Mouse (Mus musculus) heart, postnatal 0 days (tissue): ENCODE results near the gene Pde4c. TPM values are rescaled to one million over a fixed set of nuclear protein-coding genes. Genes with fewer than 3 reads are reported as not detected.
A peak's percentile ranks its signal among the peaks of the same experiment; 100 is the strongest.

Experiments
- ATAC-seq: fragments of 200-750 bp; cut with Nextera tagmentation; 2 replicates; pipeline ENCODE4 v1.8.0; 2017; ENCODE audit warnings: low read depth, moderate number of reproducible peaks, moderate library complexity; ENCODE audit not compliant: insufficient read depth
- DNase-seq: peaks from one replicate; pipeline ENCODE4 v3.0.0-alpha.2; 2016; ENCODE audit warnings: low spot score
- H3K27ac ChIP-seq: fragments of 300-500 bp; sonication (generic); 2 replicates; pipeline ENCODE4 v1.5.1; 2014; ENCODE audit warnings: low read depth, mild to moderate bottlenecking
- H3K27me3 ChIP-seq: fragments of 300-500 bp; sonication (generic); 2 replicates; pipeline ENCODE4 v1.6.1; 2014; ENCODE audit warnings: low read length, mixed read lengths; ENCODE audit not compliant: control insufficient read depth, insufficient read depth
- H3K36me3 ChIP-seq: fragments of 300-500 bp; sonication (generic); replicated peaks from 2 replicates; pipeline ENCODE4 v1.6.1; 2014; ENCODE audit warnings: low read length, mixed read lengths; ENCODE audit not compliant: control insufficient read depth, insufficient read depth
- H3K4me1 ChIP-seq: fragments of 300-500 bp; sonication (generic); 2 replicates; pipeline ENCODE4 v1.6.1; 2014; ENCODE audit warnings: antibody characterized with exemption; ENCODE audit not compliant: control insufficient read depth, insufficient read depth
- H3K4me2 ChIP-seq: fragments of 300-500 bp; sonication (generic); 2 replicates; pipeline ENCODE4 v1.6.1; 2014; ENCODE audit warnings: low read depth, mild to moderate bottlenecking, low read length, moderate library complexity
- H3K4me3 ChIP-seq: fragments of 300-500 bp; sonication (generic); 2 replicates; pipeline ENCODE4 v1.5.1; 2014; ENCODE audit warnings: low read depth, low read length
- H3K9ac ChIP-seq: fragments of 300-500 bp; sonication (generic); replicated peaks from 2 replicates; pipeline ENCODE4 v1.6.1; 2014; ENCODE audit warnings: low read depth, low read length, mixed read lengths
- H3K9me3 ChIP-seq: fragments of 300-500 bp; sonication (generic); replicated peaks from 2 replicates; pipeline ENCODE4 v1.6.1; 2016; ENCODE audit warnings: low read length; ENCODE audit not compliant: control insufficient read depth
- CTCF ChIP-seq: IDR thresholded peaks from 2 replicates; pipeline ENCODE4 v1.5.1; 2016; ENCODE audit warnings: antibody characterized with exemption, control low read depth, low read depth
- EP300 ChIP-seq: IDR thresholded peaks from 2 replicates; pipeline ENCODE4 v1.6.1; 2016; ENCODE audit warnings: antibody characterized with exemption, low read depth
- WGBS: fragments of 180-500 bp; shearing (Covaris S2); extraction: QIAGEN DNeasy Blood & Tissue Kit; methylation state at CpG from one replicate; pipeline ENCODE4 v1.1.7; 2014; 5-methylcytosine and 5-hydroxymethylcytosine counted together
- polyA plus RNA-seq: library from polyadenylated mRNA; unstranded; fragments of >200 nt; fragmentation: Nextera tagmentation; extraction: Ambion mirVana; gene quantifications from 2 replicates; pipeline ENCODE4 v1.2.1, GENCODE M21; 2015
- total RNA-seq: library from RNA; depleted of rRNA; stranded (reverse); fragments of >200 nt; gene quantifications from 2 replicates; pipeline ENCODE4 v1.2.3, GENCODE M21; 2014; ENCODE audit warnings: low replicate concordance

Pde4c gene
- total and polyA plus RNA-seq, 2 experiments from 2014 or later: 0.42 to 0.56 TPM

DNA sequence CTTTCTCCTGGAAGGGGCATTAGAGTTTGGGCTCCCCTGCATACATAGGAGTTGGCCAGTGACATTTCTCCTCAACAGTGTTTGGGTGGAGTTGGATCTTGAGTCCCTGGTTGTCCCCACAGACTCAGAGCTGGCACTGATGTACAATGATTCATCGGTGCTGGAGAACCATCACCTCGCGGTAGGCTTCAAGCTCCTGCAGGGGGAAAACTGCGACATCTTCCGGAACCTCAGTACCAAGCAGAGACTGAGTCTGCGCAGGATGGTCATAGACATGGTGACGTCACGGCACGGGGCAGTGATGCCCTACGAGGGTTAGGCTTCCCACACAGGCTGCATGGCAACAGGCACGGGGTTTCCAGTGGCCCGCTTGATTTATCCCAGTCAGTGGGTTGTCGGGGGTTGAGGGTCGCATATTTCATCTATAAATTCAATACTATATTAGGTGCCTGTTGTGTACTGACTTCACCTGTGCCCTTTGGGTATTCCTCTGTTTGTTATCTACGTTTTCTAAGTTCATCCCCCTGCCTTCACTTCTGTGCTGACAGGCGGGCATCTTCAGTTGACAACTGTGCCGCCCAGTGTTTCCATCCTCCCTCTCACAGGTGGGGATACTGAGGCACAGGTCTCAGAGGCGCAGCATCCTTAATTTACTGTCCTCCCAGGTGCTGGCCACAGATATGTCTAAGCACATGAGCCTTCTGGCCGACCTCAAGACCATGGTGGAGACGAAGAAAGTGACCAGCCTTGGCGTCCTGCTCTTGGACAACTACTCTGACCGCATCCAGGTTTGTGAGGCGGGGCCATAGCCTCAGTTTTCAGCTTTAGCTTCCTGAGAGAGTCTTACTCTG lies 25.0 kb downstream of the Pde4c start:
- no peak for DNase-seq
- H3K36me3 ChIP-seq: no peaks in the 10 kb centered on the region
- no peak overlapping the region for H3K9ac ChIP-seq
- H3K27ac ChIP-seq: no peak overlapping the region
- peaks cover 11% of the 10 kb centered on the region for H3K4me1 ChIP-seq
- 80% methylated on average over 23 of the region's 23 CpGs for WGBS
- H3K4me3 ChIP-seq: no peak overlapping the region
- no peaks in the 10 kb centered on the region for H3K9me3 ChIP-seq
- ATAC-seq: no peak
- TF ChIP-seq CTCF: no peak
- no peak for TF ChIP-seq EP300
- H3K4me2 ChIP-seq: no peak overlapping the region
- H3K27me3 ChIP-seq: peaks cover 62% of the 10 kb centered on the region

DNA sequence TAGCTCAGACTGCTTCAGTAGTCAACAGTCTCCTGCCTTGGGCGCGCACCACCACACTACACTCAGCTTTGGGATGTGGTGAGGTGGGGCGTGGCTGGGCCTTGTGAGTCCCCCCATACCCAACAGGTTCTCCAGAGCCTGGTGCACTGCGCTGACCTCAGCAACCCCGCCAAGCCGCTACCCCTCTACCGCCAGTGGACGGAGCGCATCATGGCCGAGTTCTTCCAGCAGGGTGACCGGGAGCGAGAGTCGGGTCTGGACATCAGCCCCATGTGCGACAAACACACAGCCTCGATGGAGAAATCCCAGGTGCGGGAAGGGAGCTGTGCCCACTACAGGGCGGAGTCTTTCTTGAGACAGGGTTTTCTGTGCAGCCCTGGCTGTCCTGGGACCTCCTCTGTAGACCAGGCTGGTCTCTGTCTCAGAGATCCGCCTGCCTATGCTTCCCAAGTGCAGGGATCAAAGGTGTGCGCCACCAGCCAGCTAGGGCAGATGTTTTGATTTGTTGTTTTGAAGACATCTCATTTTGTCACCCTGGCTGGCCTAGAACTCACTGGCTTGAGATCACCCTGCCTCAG lies 25.7 kb downstream of the Pde4c start:
- Histone ChIP-seq H3K27me3 (peaks cover 55% of the 10 kb centered on the region), H3K9ac (no peak overlapping the region), H3K27ac (no peak overlapping the region), H3K9me3 (no peaks in the 10 kb centered on the region), H3K36me3 (no peaks in the 10 kb centered on the region), H3K4me2 (no peak overlapping the region), H3K4me1 (peaks cover 11% of the 10 kb centered on the region), H3K4me3 (no peak overlapping the region)
- ATAC-seq (no peak), DNase-seq (no peak)
- 75% methylated on average over 19 of the region's 19 CpGs for WGBS
- no peak for TF ChIP-seq CTCF
- TF ChIP-seq EP300: no peak

DNA sequence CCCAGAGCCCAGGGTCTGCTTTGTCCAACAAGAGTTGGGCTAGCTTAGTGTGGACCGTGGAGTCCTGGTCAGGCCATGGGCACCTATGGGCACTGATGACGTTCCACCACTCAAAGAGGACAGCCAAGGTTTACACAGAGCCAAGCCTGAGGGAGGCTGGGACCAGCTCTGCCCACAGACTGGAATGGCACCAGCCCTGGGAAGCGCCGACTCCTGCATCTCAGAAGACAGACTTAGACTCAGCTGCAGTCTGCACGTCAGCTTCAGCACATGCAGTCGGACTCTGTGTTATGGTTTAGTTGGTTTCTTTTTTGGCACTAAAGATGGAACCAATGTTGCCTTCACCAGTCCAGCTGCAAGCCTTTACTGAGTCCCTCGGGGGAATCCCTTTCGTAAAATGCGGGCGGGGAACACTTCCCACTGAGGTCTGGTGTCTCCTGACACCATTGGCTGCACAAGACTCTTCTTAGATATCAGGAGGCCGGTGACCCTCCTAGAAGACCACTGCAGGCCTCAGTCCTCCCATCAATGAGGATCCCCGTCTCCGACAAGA lies 26.7 kb downstream of the Pde4c start:
- peaks cover 12% of the 10 kb centered on the region for H3K4me1 ChIP-seq
- no peaks in the 10 kb centered on the region for H3K9me3 ChIP-seq
- no peak for ATAC-seq
- no peak overlapping the region for H3K27ac ChIP-seq
- no peaks in the 10 kb centered on the region for H3K36me3 ChIP-seq
- no peak overlapping the region for H3K4me2 ChIP-seq
- no peak overlapping the region for H3K4me3 ChIP-seq
- H3K27me3 ChIP-seq: peaks cover 45% of the 10 kb centered on the region
- WGBS: 74% methylated on average over 13 of the region's 13 CpGs
- H3K9ac ChIP-seq: no peak overlapping the region
- TF ChIP-seq EP300 (no peak), CTCF (no peak)
- DNase-seq: no peak

DNA sequence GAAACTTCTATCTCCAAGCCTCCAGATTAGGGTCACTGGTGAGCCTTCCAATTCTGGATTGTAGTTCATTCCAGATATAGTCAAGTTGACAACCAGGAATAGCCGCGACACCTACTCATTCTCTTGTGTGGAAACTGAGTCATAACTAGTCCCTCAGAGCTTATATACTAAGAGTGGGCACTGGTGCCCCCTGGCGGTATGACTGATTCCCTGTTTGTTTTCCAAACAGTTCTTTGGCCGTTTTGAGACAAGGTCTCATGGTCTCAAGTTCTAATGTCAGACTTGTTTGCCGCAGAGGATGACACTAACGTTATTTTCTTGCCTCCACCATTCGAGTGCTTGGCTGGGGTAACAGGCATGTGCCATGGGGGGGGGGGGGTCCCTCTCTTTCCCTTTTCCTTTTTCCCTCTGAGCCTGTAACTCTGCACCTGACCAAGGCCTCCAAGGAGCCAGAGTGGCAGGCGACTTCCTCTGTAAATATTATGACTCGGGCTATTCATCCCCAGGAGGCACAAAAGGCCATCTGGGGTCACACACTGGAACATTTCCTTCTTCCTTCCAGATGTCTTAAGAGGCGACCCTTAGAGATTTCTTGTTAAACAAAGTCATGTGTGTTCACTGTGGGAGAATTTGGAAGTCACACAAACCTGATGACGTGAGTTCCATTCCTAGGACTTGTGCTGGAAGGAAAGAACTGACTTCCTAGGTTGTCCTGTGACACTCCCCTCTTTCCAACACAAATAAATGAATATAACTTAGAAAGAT lies 28.7 kb downstream of the Pde4c start:
- no peak overlapping the region for H3K4me3 ChIP-seq
- TF ChIP-seq CTCF: peak; percentile 68
- no peak; the same call in 1 of the 2 replicates for TF ChIP-seq EP300
- ATAC-seq (no peak), DNase-seq (peak; percentile 85)
- no peaks in the 10 kb centered on the region for H3K9me3 ChIP-seq
- H3K27ac ChIP-seq: peak overlapping the region; percentile 95
- peaks cover 17% of the 10 kb centered on the region for H3K4me1 ChIP-seq
- no peak overlapping the region for H3K4me2 ChIP-seq
- 25% methylated on average over 11 of the region's 11 CpGs for WGBS
- no peak overlapping the region; the same call in 1 of the 2 replicates for H3K9ac ChIP-seq
- H3K36me3 ChIP-seq: peaks cover 12% of the 10 kb centered on the region
- peaks cover 25% of the 10 kb centered on the region for H3K27me3 ChIP-seq

DNA sequence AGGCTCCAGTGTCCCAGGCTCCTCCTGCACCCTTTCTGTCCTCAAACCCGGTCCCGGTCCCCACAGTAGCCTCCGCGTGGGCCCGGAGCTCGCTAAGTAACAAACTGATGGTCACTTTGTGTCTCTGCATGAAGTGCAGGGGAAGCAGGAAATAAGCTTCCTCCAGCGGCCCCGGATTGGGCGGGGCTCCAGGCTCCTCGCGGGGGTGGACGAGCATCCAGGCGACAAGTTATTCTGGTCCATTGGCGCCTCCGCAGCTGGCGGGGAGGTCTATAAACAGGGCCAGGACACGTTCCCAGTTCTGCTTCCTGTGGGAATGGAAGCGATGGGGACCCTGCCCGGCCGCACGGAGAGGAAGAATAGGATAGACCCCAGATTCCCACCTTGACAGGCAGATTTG lies 29.6 kb downstream of the Pde4c start:
- peak overlapping the region; percentile 13; the same call in 1 of the 2 replicates for H3K4me3 ChIP-seq
- H3K4me2 ChIP-seq: peak overlapping the region; percentile 45
- peak overlapping the region; percentile 46 for H3K9ac ChIP-seq
- H3K4me1 ChIP-seq: peaks cover 17% of the 10 kb centered on the region
- peak overlapping the region; percentile 95 for H3K27ac ChIP-seq
- TF ChIP-seq CTCF: no peak
- peak; percentile 41; the same call in 1 of the 2 replicates for TF ChIP-seq EP300
- no peaks in the 10 kb centered on the region for H3K9me3 ChIP-seq
- DNase-seq (peak; percentile 75), ATAC-seq (peak; percentile 25)
- WGBS: 11% methylated on average over 21 of the region's 21 CpGs
- peaks cover 22% of the 10 kb centered on the region for H3K36me3 ChIP-seq
- peaks cover 16% of the 10 kb centered on the region; the same call in 1 of the 2 replicates for H3K27me3 ChIP-seq
